Mouse (Mus musculus): ENCODE data around the gene Cd5. TPM values are rescaled to one million over a fixed set of nuclear protein-coding genes. Genes with fewer than 3 reads are reported as not detected.

The Cd5 gene
- polyA plus RNA-seq, 1 experiment, result 0.04 TPM

DNA sequence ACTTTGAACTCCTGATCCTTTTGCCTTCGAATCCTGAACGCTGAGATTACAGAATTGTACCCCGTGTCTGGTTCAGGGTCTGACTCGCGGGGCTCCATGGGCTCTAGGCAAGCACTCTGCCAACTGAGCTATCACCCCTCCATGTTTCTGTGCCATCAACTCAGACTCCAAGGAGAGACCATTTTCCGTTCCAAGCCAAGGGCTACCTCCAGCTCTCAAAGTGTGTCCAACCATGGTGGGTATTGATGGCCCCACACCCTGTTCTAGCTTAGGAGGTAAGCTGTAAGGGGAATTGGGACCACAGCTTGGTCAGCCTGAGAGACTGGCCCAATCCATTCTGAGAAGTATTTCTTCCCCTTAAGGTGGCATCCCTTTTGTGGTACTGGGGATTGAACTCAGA lies 10.5 kb upstream of the Cd5 start:
- H3K79me2 ChIP-seq (ENCODE audit: control insufficient read depth, insufficient read depth), result no peaks in the 10 kb centered on the region
- no peak overlapping the region for H3K4me3 ChIP-seq (ENCODE audit: insufficient read depth, poor library complexity, severe bottlenecking)
- H3K27me3 ChIP-seq (ENCODE audit: control insufficient read depth, insufficient read depth, insufficient read length), result no peaks in the 10 kb centered on the region
- TF ChIP-seq MYOD1 (IDR thresholded peaks at IDR 0.05; ENCODE audit: control insufficient read depth, insufficient read length, low read depth), result no peak
- TF ChIP-seq CTCF (IDR thresholded peaks at IDR 0.05; ENCODE audit: control insufficient read depth, insufficient read depth, insufficient read length), result no peak
- TF ChIP-seq FOSL1 (IDR thresholded peaks at IDR 0.05; ENCODE audit: insufficient read depth, low read length, poor library complexity, severe bottlenecking), result no peak
- TF ChIP-seq MYOG (IDR thresholded peaks at IDR 0.05; ENCODE audit: control insufficient read depth, extremely low read depth, insufficient read length), result no peak
- no peak for TF ChIP-seq USF1 (IDR thresholded peaks at IDR 0.05; ENCODE audit: low read depth)
- TF ChIP-seq CEBPB (IDR thresholded peaks at IDR 0.05; ENCODE audit: low read depth), result no peak
- TF ChIP-seq MAX (IDR thresholded peaks at IDR 0.05), result no peak
- H3K36me3 ChIP-seq (ENCODE audit: control insufficient read depth, insufficient read depth), result no peaks in the 10 kb centered on the region
- no peaks in the 10 kb centered on the region for H3K79me3 ChIP-seq (ENCODE audit: low read depth)
- no peak overlapping the region for H3ac ChIP-seq (ENCODE audit: control insufficient read depth, insufficient read length, low read depth)

DNA sequence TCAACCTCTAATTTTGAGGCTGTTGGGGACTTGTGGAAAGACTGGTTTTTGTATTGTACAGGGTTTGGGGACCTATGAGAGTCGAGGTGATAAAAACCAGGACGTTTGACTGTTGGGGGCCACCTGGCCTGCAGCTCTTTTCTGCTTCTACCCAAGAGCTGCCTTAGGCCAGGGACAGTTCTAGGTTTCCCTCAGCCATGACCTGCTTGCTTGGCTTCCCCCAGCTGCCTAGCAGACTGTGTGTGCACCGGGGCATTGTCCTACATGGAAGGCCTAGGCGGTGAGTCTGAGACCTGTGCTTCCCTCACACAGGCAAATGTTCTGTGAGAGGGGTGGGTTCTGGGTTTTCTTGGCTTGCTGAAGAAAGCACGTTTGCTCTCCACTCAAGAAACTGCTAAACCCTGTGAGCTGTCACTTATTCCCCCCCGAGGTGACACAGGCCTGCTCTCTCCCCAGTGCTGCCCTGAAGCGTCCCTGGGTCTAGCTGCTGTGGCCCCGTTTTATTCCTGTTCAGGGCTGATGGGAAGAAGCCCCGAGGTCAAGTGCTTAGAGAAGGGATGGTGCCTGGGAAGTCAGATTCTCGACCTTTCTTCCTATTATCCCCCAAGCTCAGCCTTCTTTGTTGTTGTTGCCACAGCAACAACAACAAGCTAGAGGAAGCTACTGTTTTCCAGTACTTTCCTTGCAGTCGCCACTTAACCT lies 9.8 kb upstream of the Cd5 start:
- H3K4me3 ChIP-seq (ENCODE audit: insufficient read depth, poor library complexity, severe bottlenecking), result no peak overlapping the region
- no peaks in the 10 kb centered on the region for H3K79me3 ChIP-seq (ENCODE audit: low read depth)
- H3K27me3 ChIP-seq (ENCODE audit: control insufficient read depth, insufficient read depth, insufficient read length), result no peaks in the 10 kb centered on the region
- H3ac ChIP-seq (ENCODE audit: control insufficient read depth, insufficient read length, low read depth), result no peak overlapping the region
- no peaks in the 10 kb centered on the region for H3K79me2 ChIP-seq (ENCODE audit: control insufficient read depth, insufficient read depth)
- H3K36me3 ChIP-seq (ENCODE audit: control insufficient read depth, insufficient read depth), result no peaks in the 10 kb centered on the region
- TF ChIP-seq MYOG (IDR thresholded peaks at IDR 0.05; ENCODE audit: control insufficient read depth, extremely low read depth, insufficient read length), result no peak

DNA sequence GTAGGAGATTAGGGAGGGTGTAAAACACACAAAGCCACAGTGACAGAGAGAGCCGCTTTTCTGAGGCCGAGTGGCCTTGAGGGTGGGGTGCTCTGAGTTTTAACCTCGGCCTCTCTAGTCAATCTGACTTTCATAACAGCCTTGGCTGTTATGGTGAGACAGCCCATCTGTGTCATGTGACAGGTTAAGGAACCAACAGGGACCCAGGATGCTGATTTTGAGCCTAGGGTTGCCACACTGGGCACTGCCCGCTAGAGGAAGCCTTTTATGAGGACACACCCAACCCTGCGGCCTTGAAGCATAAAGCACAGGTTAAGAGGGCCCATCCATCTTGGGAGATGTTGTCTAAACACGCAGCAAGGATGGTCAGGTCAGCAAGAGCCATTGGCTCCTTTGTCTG lies 8.9 kb upstream of the Cd5 start:
- Histone ChIP-seq H3K4me3 (ENCODE audit: insufficient read depth, poor library complexity, severe bottlenecking) (no peak overlapping the region), H3ac (ENCODE audit: control insufficient read depth, insufficient read length, low read depth) (no peak overlapping the region), H3K79me3 (ENCODE audit: low read depth) (no peaks in the 10 kb centered on the region), H3K79me2 (ENCODE audit: control insufficient read depth, insufficient read depth) (no peaks in the 10 kb centered on the region), H3K27me3 (ENCODE audit: control insufficient read depth, insufficient read depth, insufficient read length) (no peaks in the 10 kb centered on the region), H3K36me3 (ENCODE audit: control insufficient read depth, insufficient read depth) (no peaks in the 10 kb centered on the region)
- TF ChIP-seq MYOD1 (IDR thresholded peaks at IDR 0.05; ENCODE audit: control insufficient read depth, insufficient read length, low read depth) (no peak), FOSL1 (IDR thresholded peaks at IDR 0.05; ENCODE audit: insufficient read depth, low read length, poor library complexity, severe bottlenecking) (no peak), CTCF (IDR thresholded peaks at IDR 0.05; ENCODE audit: control insufficient read depth, insufficient read depth, insufficient read length) (no peak), USF1 (IDR thresholded peaks at IDR 0.05; ENCODE audit: low read depth) (peak; percentile 22)

DNA sequence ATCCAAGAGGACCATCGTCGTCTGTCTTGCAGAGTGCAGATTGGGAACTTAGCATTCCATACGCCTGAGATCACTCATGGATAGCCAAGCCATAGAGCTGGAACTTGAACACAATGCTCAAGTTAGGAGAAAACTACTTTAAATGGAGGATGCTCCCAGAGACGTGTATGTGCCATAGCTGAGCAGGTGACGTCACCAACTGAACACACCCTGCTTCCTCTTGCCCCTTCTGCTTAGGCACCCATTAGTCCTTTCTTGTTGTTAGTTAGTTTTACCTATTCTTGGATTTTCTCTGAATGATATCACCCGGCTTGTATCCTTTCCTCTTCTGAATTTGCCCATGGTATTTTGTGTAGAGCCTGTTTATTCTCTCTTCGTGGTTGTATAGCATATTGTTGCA lies 8.4 kb upstream of the Cd5 start:
- Histone ChIP-seq H3K4me3 (ENCODE audit: insufficient read depth, poor library complexity, severe bottlenecking) (no peak overlapping the region), H3K36me3 (ENCODE audit: control insufficient read depth, insufficient read depth) (no peaks in the 10 kb centered on the region), H3ac (ENCODE audit: control insufficient read depth, insufficient read length, low read depth) (no peak overlapping the region), H3K27me3 (ENCODE audit: control insufficient read depth, insufficient read depth, insufficient read length) (no peaks in the 10 kb centered on the region), H3K79me2 (ENCODE audit: control insufficient read depth, insufficient read depth) (no peaks in the 10 kb centered on the region), H3K79me3 (ENCODE audit: low read depth) (no peaks in the 10 kb centered on the region)
- no peak for TF ChIP-seq USF1 (IDR thresholded peaks at IDR 0.05; ENCODE audit: low read depth)
- no peak for TF ChIP-seq MYOD1 (IDR thresholded peaks at IDR 0.05; ENCODE audit: control insufficient read depth, insufficient read length, low read depth)
- TF ChIP-seq MYOG (IDR thresholded peaks at IDR 0.05; ENCODE audit: control insufficient read depth, extremely low read depth, insufficient read length), result no peak
- no peak for TF ChIP-seq FOSL1 (IDR thresholded peaks at IDR 0.05; ENCODE audit: insufficient read depth, low read length, poor library complexity, severe bottlenecking)
- TF ChIP-seq CTCF (IDR thresholded peaks at IDR 0.05; ENCODE audit: control insufficient read depth, insufficient read depth, insufficient read length), result no peak
- no peak for TF ChIP-seq CEBPB (IDR thresholded peaks at IDR 0.05; ENCODE audit: low read depth)
- no peak for TF ChIP-seq MAX (IDR thresholded peaks at IDR 0.05)

DNA sequence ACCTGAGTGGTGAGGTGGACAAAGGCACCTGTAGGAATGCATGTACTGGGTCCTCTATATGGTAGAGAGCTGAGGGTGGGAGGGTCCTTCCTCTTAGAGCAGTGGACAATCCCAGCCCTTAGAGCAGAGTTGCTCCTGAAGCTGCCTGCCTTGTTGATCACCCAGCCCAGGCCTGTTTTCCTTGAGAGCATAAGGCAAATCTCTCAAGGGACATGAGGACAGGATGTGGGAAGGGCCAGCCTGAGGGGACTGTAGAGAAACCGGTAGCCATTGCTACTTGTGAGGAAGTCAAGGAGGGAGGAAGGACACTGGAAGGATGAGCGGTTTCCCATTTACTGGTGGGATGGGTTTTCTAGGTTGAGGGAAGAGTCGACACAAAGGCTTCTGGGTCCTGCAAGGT lies 3.8 kb upstream of the Cd5 start:
- Histone ChIP-seq H3K79me3 (ENCODE audit: low read depth) (no peaks in the 10 kb centered on the region), H3K27me3 (ENCODE audit: control insufficient read depth, insufficient read depth, insufficient read length) (no peaks in the 10 kb centered on the region), H3K36me3 (ENCODE audit: control insufficient read depth, insufficient read depth) (no peaks in the 10 kb centered on the region), H3K4me3 (ENCODE audit: insufficient read depth, poor library complexity, severe bottlenecking) (no peak overlapping the region), H3ac (ENCODE audit: control insufficient read depth, insufficient read length, low read depth) (no peak overlapping the region), H3K79me2 (ENCODE audit: control insufficient read depth, insufficient read depth) (no peaks in the 10 kb centered on the region)
- TF ChIP-seq MYOG (IDR thresholded peaks at IDR 0.05; ENCODE audit: control insufficient read depth, extremely low read depth, insufficient read length) (no peak), MYOD1 (IDR thresholded peaks at IDR 0.05; ENCODE audit: control insufficient read depth, insufficient read length, low read depth) (no peak), CEBPB (IDR thresholded peaks at IDR 0.05; ENCODE audit: low read depth) (no peak), CTCF (IDR thresholded peaks at IDR 0.05; ENCODE audit: control insufficient read depth, insufficient read depth, insufficient read length) (no peak), MAX (IDR thresholded peaks at IDR 0.05) (no peak), USF1 (IDR thresholded peaks at IDR 0.05; ENCODE audit: low read depth) (no peak), FOSL1 (IDR thresholded peaks at IDR 0.05; ENCODE audit: insufficient read depth, low read length, poor library complexity, severe bottlenecking) (no peak)

DNA sequence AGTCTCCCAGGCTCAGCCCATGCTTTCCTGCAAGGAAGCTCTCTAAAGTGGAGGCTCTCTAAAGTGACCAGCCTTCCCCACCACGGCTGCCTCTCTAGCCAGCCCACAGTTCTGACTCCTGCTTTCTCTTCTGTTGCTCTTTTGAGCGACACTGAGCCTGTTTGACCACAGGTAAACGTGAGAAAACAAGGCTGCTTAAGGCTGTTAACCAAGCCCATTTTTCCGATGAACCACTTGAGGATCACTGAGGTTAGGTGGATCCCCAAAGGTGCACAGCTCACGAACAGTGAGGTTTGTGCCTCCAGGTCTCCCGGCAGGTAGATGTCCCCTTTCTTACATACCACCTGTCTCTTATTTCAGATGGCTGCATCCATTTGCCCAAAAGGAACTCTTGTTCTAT lies 3.3 kb upstream of the Cd5 start:
- H3K4me3 ChIP-seq (ENCODE audit: insufficient read depth, poor library complexity, severe bottlenecking), result no peak overlapping the region
- H3ac ChIP-seq (ENCODE audit: control insufficient read depth, insufficient read length, low read depth), result no peak overlapping the region
- no peaks in the 10 kb centered on the region for H3K27me3 ChIP-seq (ENCODE audit: control insufficient read depth, insufficient read depth, insufficient read length)
- H3K79me3 ChIP-seq (ENCODE audit: low read depth), result no peaks in the 10 kb centered on the region
- H3K36me3 ChIP-seq (ENCODE audit: control insufficient read depth, insufficient read depth), result no peaks in the 10 kb centered on the region
- TF ChIP-seq MYOD1 (IDR thresholded peaks at IDR 0.05; ENCODE audit: control insufficient read depth, insufficient read length, low read depth), result no peak
- no peak for TF ChIP-seq CEBPB (IDR thresholded peaks at IDR 0.05; ENCODE audit: low read depth)
- TF ChIP-seq FOSL1 (IDR thresholded peaks at IDR 0.05; ENCODE audit: insufficient read depth, low read length, poor library complexity, severe bottlenecking), result no peak
- no peak for TF ChIP-seq USF1 (IDR thresholded peaks at IDR 0.05; ENCODE audit: low read depth)
- TF ChIP-seq MAX (IDR thresholded peaks at IDR 0.05), result no peak
- no peak for TF ChIP-seq MYOG (IDR thresholded peaks at IDR 0.05; ENCODE audit: control insufficient read depth, extremely low read depth, insufficient read length)
- no peak for TF ChIP-seq CTCF (IDR thresholded peaks at IDR 0.05; ENCODE audit: control insufficient read depth, insufficient read depth, insufficient read length)
- H3K79me2 ChIP-seq (ENCODE audit: control insufficient read depth, insufficient read depth), result no peaks in the 10 kb centered on the region

Measured in C2C12 (cell line).